Mouse (Mus musculus) cerebellum, adult 2 months (tissue): Measurements from ENCODE around the gene Hoxa3. TPM values are rescaled to one million over a fixed set of nuclear protein-coding genes. Genes with fewer than 3 reads are reported as not detected.

Experiments used
- DNase-seq, 2 experiments: peaks; one replicate each; pipeline ENCODE4 v3.0.0; 2021
- H3K27ac ChIP-seq: fragments of 200-500 bp; 2 replicates; pipeline ENCODE4 v1.5.1; 2012; ENCODE audit warnings: low read length, control low read depth, inconsistent platforms; ENCODE audit not compliant: insufficient read depth
- H3K27me3 ChIP-seq: fragments of 200-500 bp; 2 replicates; pipeline ENCODE4 v1.6.1; 2012; ENCODE audit warnings: inconsistent platforms, mild to moderate bottlenecking, low read length, moderate library complexity; ENCODE audit not compliant: control insufficient read depth, insufficient read depth
- H3K4me1 ChIP-seq: fragments of 200-500 bp; 2 replicates; pipeline ENCODE4 v1.6.1; 2011; ENCODE audit warnings: low read length; ENCODE audit not compliant: control insufficient read depth, insufficient read depth
- H3K4me3 ChIP-seq: fragments of 200-500 bp; replicated peaks from 2 replicates; pipeline ENCODE3; 2011; ENCODE audit warnings: mild to moderate bottlenecking, low read depth, low read length, control low read depth; ENCODE audit not compliant: insufficient read depth
- CTCF ChIP-seq: fragments of 200-500 bp; IDR thresholded peaks from 2 replicates; pipeline ENCODE4 v1.5.1; 2011; ENCODE audit warnings: low read depth, mild to moderate bottlenecking, control low read depth, low read length, moderate library complexity, borderline replicate concordance; ENCODE audit not compliant: insufficient read depth
- POLR2A ChIP-seq: fragments of 200-500 bp; IDR thresholded peaks from 2 replicates; pipeline ENCODE4 v1.6.1; 2011; ENCODE audit warnings: low read length, control low read depth, borderline replicate concordance; ENCODE audit not compliant: insufficient read depth
- WGBS: fragments of 180-500 bp; shearing (Covaris S2); methylation state at CpG from one replicate; pipeline ENCODE4 v1.1.7; 2018; 5-methylcytosine and 5-hydroxymethylcytosine counted together
- polyA plus RNA-seq: library from polyadenylated mRNA; depleted of rRNA; stranded (reverse); fragments of >200 nt; gene quantifications from 2 replicates; pipeline ENCODE4 v1.2.3, GENCODE M21; 2012

Gene Hoxa3
- polyA plus RNA-seq, 1 experiment, result 2.2 TPM

DNA sequence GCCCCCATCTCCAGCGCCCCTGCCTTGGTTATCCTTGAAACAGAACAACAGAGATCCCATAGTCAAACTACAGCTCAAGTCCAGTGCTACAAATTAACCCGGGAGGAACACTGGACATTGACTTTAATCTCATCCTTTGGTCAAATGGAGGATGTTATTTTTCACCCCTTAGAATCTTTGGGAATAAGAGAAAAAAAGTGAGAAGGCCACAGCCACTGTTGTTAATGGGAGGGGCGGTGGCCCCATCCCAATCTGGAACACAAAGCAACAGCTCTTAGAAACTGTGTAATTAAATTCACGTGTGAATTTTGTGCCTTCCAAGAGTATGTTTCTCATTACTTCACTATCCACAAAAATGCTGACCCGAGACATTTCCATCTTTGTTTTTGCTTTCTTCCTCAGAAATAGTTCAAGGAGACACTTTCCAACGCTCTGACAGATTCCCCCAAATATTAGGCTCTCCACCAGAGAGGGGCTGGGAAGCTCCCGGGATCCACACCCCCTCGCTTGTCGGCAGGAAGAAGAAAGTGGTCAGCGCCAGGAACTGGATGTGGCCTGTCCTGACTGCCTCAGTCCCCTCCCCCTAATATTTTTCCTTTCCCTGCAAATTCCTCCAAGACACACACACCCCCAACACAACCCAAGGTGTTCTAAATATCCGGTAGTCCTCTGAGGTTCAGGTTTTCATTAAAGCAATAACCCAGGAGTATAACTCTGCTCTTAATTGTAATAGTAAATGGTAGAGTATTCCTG is 14.5 kb upstream of the Hoxa3 start:
- no peak for DNase-seq
- no peak for TF ChIP-seq CTCF
- Histone ChIP-seq H3K27me3 (peaks cover 11% of the 10 kb centered on the region; the same call in 1 of the 2 replicates), H3K4me1 (no peaks in the 10 kb centered on the region), H3K4me3 (no peak overlapping the region), H3K27ac (no peak overlapping the region)
- 5% methylated on average over 11 of the region's 11 CpGs for WGBS

DNA sequence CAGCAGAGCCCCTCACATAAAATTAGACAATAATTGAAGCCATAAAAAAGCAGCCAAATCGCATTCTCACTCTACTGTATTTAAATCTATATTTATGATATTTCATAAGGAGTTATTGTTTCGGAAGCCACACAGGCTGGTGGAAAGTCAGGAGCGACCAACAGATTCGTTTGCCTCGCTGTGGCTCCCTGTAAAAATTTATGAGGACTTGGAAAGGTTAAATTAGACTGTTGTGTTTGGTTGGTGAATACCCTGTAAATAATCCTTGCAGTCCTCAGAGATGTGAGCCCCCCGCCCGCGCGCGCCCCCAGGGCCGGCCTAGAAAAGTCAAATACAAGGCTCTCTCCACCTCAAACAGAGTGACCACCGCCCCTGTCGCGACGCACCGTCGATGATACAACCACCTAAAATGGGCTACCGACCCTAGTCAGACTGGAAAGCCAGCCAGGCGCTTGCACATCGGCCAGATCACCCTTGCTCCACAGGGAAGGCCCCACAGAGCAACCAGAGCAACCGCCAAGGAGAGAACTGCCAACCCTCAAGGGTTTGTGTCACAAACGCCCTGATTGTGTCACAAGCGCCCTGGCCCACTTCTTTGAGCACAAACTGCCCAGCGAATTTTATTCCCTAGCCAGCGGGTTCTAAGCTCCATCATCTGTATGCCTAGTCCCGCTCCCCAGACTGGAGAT is 13.6 kb upstream of the Hoxa3 start:
- H3K27me3 ChIP-seq, result peaks cover 8% of the 10 kb centered on the region; the same call in 1 of the 2 replicates
- 3% methylated on average over 26 of the region's 26 CpGs for WGBS

DNA sequence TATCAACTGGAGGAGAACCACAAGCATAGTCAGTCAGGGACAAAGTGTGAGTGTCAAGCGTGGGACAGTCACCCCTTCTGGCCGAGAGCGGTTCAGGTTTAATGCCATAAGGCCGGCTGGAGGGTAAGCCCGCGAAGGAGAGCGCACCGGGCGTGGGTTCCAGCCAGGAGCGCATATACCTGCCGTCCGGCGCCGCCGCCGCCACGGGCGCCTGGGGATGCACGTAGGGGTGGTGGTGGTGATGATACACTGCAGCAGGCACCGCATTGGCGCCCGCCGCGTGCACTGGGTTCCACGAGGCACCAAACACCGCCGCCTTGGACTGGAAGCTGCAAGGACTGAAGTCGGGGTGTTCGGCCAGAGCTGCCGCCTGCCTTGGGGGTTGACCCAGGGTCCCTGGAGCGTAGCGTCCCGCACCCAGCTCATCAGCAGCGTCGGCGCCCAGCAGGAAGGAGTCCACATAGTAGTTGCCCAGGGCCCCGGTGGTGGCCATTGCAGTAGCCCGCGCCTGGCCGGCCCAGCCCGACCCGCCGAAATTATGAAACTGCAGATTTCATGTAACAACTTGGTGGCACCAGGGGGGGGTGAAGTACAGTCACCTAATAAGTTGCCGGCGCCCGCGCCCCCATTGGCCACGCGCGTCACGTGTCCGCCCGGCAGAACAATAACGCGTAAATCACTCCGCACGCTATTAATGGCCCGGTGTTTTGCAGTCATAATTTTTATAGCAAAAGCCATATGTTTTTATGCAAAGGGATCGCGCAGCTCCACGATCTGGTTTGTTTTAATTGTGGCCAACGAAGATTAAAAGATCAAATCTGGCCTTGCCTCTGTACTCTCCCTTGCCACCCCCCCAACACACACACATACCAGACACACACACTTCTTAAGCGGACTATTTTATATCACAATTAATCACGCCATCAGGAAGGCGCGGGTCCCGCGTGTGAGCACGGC is 12.8 kb upstream of the Hoxa3 start:
- WGBS, result 4% methylated on average over 69 of the region's 69 CpGs
- no peaks in the 10 kb centered on the region for H3K4me1 ChIP-seq
- TF ChIP-seq CTCF (no peak), POLR2A (no peak)
- H3K4me3 ChIP-seq, result no peak overlapping the region
- no peak for DNase-seq
- H3K27ac ChIP-seq, result no peak overlapping the region
- peaks cover 8% of the 10 kb centered on the region; the same call in 1 of the 2 replicates for H3K27me3 ChIP-seq

More for the DNA sequence above, 13.6 kb upstream of the Hoxa3 start:
- H3K4me1 ChIP-seq, result no peaks in the 10 kb centered on the region
- no peak for TF ChIP-seq POLR2A
- no peak for TF ChIP-seq CTCF
- DNase-seq, result no peak
- H3K27ac ChIP-seq, result no peak overlapping the region
- no peak overlapping the region for H3K4me3 ChIP-seq

GRCm38 (mm10) chr6:52224895-52225611 is 11.9 kb upstream of the Hoxa3 start:
- no peaks in the 10 kb centered on the region for H3K4me1 ChIP-seq
- WGBS, result 2% methylated on average over 36 of the region's 36 CpGs
- peaks cover 4% of the 10 kb centered on the region; the same call in 1 of the 2 replicates for H3K27me3 ChIP-seq
- TF ChIP-seq CTCF, result no peak
- TF ChIP-seq POLR2A, result no peak
- no peak for DNase-seq
- no peak overlapping the region for H3K27ac ChIP-seq
- H3K4me3 ChIP-seq, result no peak overlapping the region

GRCm38 (mm10) chr6:52223939-52224760 is 11.0 kb upstream of the Hoxa3 start:
- DNase-seq, result no peak
- Histone ChIP-seq H3K4me1 (no peaks in the 10 kb centered on the region), H3K27me3 (peaks cover 4% of the 10 kb centered on the region; the same call in 1 of the 2 replicates), H3K4me3 (no peak overlapping the region), H3K27ac (no peak overlapping the region)
- TF ChIP-seq POLR2A (no peak), CTCF (no peak)
- whole genome bisulfite sequencing, result 5% methylated on average over 24 of the region's 24 CpGs

DNA sequence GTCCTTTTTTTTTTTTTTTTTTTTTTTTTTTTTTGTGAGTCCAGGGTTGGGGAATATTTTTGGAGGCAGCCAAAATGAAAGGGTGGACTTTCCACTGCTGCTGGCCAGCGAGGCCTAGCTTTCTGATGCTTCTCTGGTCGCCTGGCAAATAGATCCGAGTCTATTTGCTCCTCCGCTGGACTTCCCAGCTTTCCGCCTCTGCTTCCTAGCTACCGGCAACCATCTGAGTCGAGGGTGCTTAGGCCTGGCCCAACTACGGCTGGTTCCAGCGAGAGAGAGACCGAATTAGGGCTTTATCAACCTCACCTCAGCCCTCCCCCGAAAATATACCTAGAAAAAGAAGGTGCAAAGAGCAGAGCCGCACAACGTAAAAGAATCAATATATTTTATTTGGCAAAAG is 9.6 kb upstream of the Hoxa3 start:
- no peak for DNase-seq
- Histone ChIP-seq H3K4me3 (no peak overlapping the region), H3K4me1 (no peaks in the 10 kb centered on the region), H3K27me3 (peaks cover 4% of the 10 kb centered on the region; the same call in 1 of the 2 replicates), H3K27ac (no peak overlapping the region)
- TF ChIP-seq POLR2A (no peak), CTCF (no peak)
- 42% methylated on average over 13 of the region's 13 CpGs for WGBS
